Mouse (Mus musculus) intestine, postnatal 0 days (tissue): ENCODE measurements around the gene Aqr. TPM values are rescaled to one million over a fixed set of nuclear protein-coding genes. Genes with fewer than 3 reads are reported as not detected.

Experiments used
- ATAC-seq: fragments of 200-750 bp; cut with Nextera tagmentation; 2 replicates; pipeline ENCODE4 v1.8.0; 2017; ENCODE audit warnings: mild to moderate bottlenecking, moderate TSS enrichment, moderate library complexity
- H3K27ac ChIP-seq: fragments of 300-500 bp; sonication (generic); 2 replicates; pipeline ENCODE4 v1.5.1; 2014; ENCODE audit warnings: mild to moderate bottlenecking, low read depth, low read length, moderate library complexity
- H3K27me3 ChIP-seq: fragments of 300-500 bp; sonication (generic); replicated peaks from 2 replicates; pipeline ENCODE4 v1.6.1; 2014; ENCODE audit warnings: low read length, mixed read lengths; ENCODE audit not compliant: control insufficient read depth, insufficient read depth
- H3K36me3 ChIP-seq: fragments of 300-500 bp; sonication (generic); 2 replicates; pipeline ENCODE4 v1.6.1; 2014; ENCODE audit warnings: mild to moderate bottlenecking, moderate library complexity; ENCODE audit not compliant: control insufficient read depth, insufficient read depth
- H3K4me1 ChIP-seq: fragments of 300-500 bp; sonication (generic); replicated peaks from 2 replicates; pipeline ENCODE4 v1.6.1; 2014; ENCODE audit warnings: antibody characterized with exemption, low read length, mixed read lengths; ENCODE audit not compliant: control insufficient read depth, insufficient read depth
- H3K4me2 ChIP-seq: fragments of 300-500 bp; sonication (generic); replicated peaks from 2 replicates; pipeline ENCODE4 v1.6.1; 2014; ENCODE audit warnings: low read depth, mild to moderate bottlenecking, moderate library complexity
- H3K4me3 ChIP-seq: fragments of 300-500 bp; sonication (generic); 2 replicates; pipeline ENCODE4 v1.5.1; 2014; ENCODE audit warnings: low read depth, low read length
- H3K9ac ChIP-seq: fragments of 300-500 bp; sonication (generic); 2 replicates; pipeline ENCODE4 v1.6.1; 2014; ENCODE audit warnings: mild to moderate bottlenecking, low read depth, low read length
- H3K9me3 ChIP-seq: fragments of 300-500 bp; sonication (generic); 2 replicates; pipeline ENCODE4 v1.6.1; 2016; ENCODE audit warnings: mixed run types; ENCODE audit not compliant: control insufficient read depth
- CTCF ChIP-seq: sonication (generic); IDR thresholded peaks from 2 replicates; pipeline ENCODE4 v1.5.1; 2016; ENCODE audit warnings: low read depth, mild to moderate bottlenecking, control low read depth, antibody characterized with exemption, moderate library complexity
- WGBS: fragments of 180-500 bp; shearing (Covaris S2); extraction: QIAGEN DNeasy Blood & Tissue Kit; methylation state at CpG from one replicate; pipeline ENCODE4 v1.1.7; 2014; 5-methylcytosine and 5-hydroxymethylcytosine counted together
- microRNA-seq: library from miRNA; unstranded; fragments of <30 nt; microRNA quantifications from one replicate; pipeline ENCODE4, GENCODE M21; 2016
- polyA plus RNA-seq: library from polyadenylated mRNA; unstranded; fragments of >200 nt; fragmentation: Nextera tagmentation; extraction: Ambion mirVana; gene quantifications from 2 replicates; pipeline ENCODE4 v1.2.1, GENCODE M21; 2015

The Aqr gene
- polyA plus RNA-seq, 1 experiment from 2014 or later = 26.7 TPM

DNA sequence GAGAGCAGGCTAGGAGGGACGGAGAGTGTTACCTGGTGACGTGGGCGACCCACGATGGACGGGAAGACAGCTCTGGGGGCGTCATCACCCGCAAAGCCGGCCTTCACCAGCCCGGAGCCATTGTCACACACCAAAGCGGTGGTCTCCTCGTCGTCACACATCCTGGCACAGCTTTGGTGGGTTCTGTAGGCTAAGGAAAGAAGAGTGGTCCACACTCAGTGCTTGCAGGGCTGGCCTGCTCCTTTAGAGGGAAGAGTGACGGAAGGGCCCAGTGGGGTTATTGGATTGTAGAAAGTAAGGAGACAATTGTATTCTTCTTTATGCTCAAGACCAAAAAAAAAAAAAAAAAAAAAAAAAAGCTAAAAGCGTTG, 135.0 kb downstream of the Aqr start:
- no peak overlapping the region for H3K27ac ChIP-seq
- no peaks in the 10 kb centered on the region for H3K36me3 ChIP-seq
- no peak for TF ChIP-seq CTCF
- no peak overlapping the region for H3K4me3 ChIP-seq
- H3K4me1 ChIP-seq = no peaks in the 10 kb centered on the region
- H3K27me3 ChIP-seq = no peaks in the 10 kb centered on the region
- 94% methylated on average over 14 of the region's 14 CpGs for WGBS
- no peak overlapping the region for H3K9ac ChIP-seq
- no peak for ATAC-seq
- H3K9me3 ChIP-seq = no peaks in the 10 kb centered on the region
- H3K4me2 ChIP-seq = no peak overlapping the region

Small RNA genes within 50 kb of the gene (microRNA-seq; reads per million reads assigned to microRNA genes)
- not detected for gene Mir7002

Other genes starting within 250 kb of the Aqr start
- 0.44 and 0.51 TPM in 2 replicates for gene Gjd2, start 173.4 kb downstream of the Aqr start, polyA plus RNA-seq
- 7.9 and 10.2 TPM in 2 replicates for gene Actc1, start 133.5 kb downstream of the Aqr start, polyA plus RNA-seq
- gene Zfp770, start 14.4 kb upstream of the Aqr start, polyA plus RNA-seq = 2.2 and 2.6 TPM in 2 replicates